Mouse (Mus musculus) hindbrain, postnatal 0 days (tissue): ENCODE data around the gene Gnas. TPM values are rescaled to one million over a fixed set of nuclear protein-coding genes. Genes with fewer than 3 reads are reported as not detected.
"Not testable (repeated sequence)": the region's sequence is repeated elsewhere in the genome, so short reads cannot be mapped to it uniquely, and the experiment has no call there.

Source experiments
- ATAC-seq: fragments of 200-750 bp; cut with Nextera tagmentation; 2 replicates; pipeline ENCODE4 v1.8.0; 2017; ENCODE audit warnings: mild to moderate bottlenecking, moderate TSS enrichment, moderate library complexity
- DNase-seq: peaks from one replicate; pipeline ENCODE4 v3.0.0-alpha.2; 2015; ENCODE audit warnings: low spot score
- H3K27ac ChIP-seq: fragments of 300-500 bp; sonication (generic); 2 replicates; pipeline ENCODE4 v1.5.1; 2014; ENCODE audit warnings: mild to moderate bottlenecking
- H3K27me3 ChIP-seq: fragments of 300-500 bp; sonication (generic); 2 replicates; pipeline ENCODE4 v1.6.1; 2014; ENCODE audit warnings: low read length, mixed read lengths; ENCODE audit not compliant: insufficient read depth
- H3K36me3 ChIP-seq: fragments of 300-500 bp; sonication (generic); 2 replicates; pipeline ENCODE4 v1.6.1; 2014; ENCODE audit warnings: low read length, mixed read lengths; ENCODE audit not compliant: insufficient read depth
- H3K4me1 ChIP-seq: fragments of 300-500 bp; sonication (generic); 2 replicates; pipeline ENCODE4 v1.6.1; 2014; ENCODE audit warnings: antibody characterized with exemption, low read length, mixed read lengths; ENCODE audit not compliant: insufficient read depth
- H3K4me2 ChIP-seq: fragments of 300-500 bp; sonication (generic); 2 replicates; pipeline ENCODE4 v1.6.1; 2014; ENCODE audit warnings: low read depth, mild to moderate bottlenecking, low read length, moderate library complexity, mixed read lengths
- H3K4me3 ChIP-seq: fragments of 300-500 bp; sonication (generic); 2 replicates; pipeline ENCODE4 v1.5.1; 2014; ENCODE audit warnings: low read length
- H3K9ac ChIP-seq: fragments of 300-500 bp; sonication (generic); replicated peaks from 2 replicates; pipeline ENCODE4 v1.6.1; 2014; ENCODE audit warnings: mild to moderate bottlenecking, low read length, moderate library complexity, mixed read lengths
- H3K9me3 ChIP-seq: fragments of 300-500 bp; sonication (generic); 2 replicates; pipeline ENCODE4 v1.6.1; 2016; ENCODE audit warnings: low read length, mixed read lengths
- CTCF ChIP-seq: IDR thresholded peaks from 2 replicates; pipeline ENCODE4 v1.5.1; 2016; ENCODE audit warnings: antibody characterized with exemption, control low read depth, low read depth
- WGBS: fragments of 180-500 bp; shearing (Covaris S2); extraction: QIAGEN DNeasy Blood & Tissue Kit; methylation state at CpG from one replicate; pipeline ENCODE4 v1.1.7; 2014; 5-methylcytosine and 5-hydroxymethylcytosine counted together
- polyA plus RNA-seq: library from polyadenylated mRNA; unstranded; fragments of >200 nt; fragmentation: Nextera tagmentation; extraction: Ambion mirVana; gene quantifications from 2 replicates; pipeline ENCODE4 v1.2.1, GENCODE M21; 2015
- total RNA-seq: library from RNA; depleted of rRNA; stranded (reverse); fragments of >200 nt; gene quantifications from 2 replicates; pipeline ENCODE4 v1.2.3, GENCODE M21; 2014

Gnas gene
- total and polyA plus RNA-seq, 2 experiments from 2014 or later: 1,738 to 1,873 TPM

- TF ChIP-seq CTCF: no peak
- ATAC-seq (no peak), DNase-seq (no peak)
- Histone ChIP-seq H3K27ac (no peak within 1 kb of the TSS), H3K36me3 (peaks cover 26% of the 10 kb centered on the region), H3K4me2 (no peak within 1 kb of the TSS), H3K4me3 (no peak within 1 kb of the TSS), H3K27me3 (no peaks in the 10 kb centered on the region), H3K4me1 (peaks cover 16% of the 10 kb centered on the region), H3K9me3 (no peaks in the 10 kb centered on the region), H3K9ac (no peak within 1 kb of the TSS)
- 96% methylated on average over 5 of the region's 5 CpGs for WGBS
Observed at GRCm38 (mm10) chr2:174346612-174346998, 62.5 kb downstream of the Gnas start, which contains the start of gene Gm20721. Gene Gm20721 (minus strand): TSS chr2:174346712.

GRCm38 (mm10) chr2:174346999-174347668, 63.0 kb downstream of the Gnas start:
- H3K4me3 ChIP-seq, H3K27me3 ChIP-seq, H3K4me2 ChIP-seq, H3K27ac ChIP-seq, H3K9ac ChIP-seq, ATAC-seq, H3K9me3 ChIP-seq, DNase-seq: not testable (repeated sequence)
- 98% methylated on average over 2 of the region's 2 CpGs for WGBS
- Histone ChIP-seq H3K4me1 (peaks cover 16% of the 10 kb centered on the region), H3K36me3 (peaks cover 26% of the 10 kb centered on the region)

- Histone ChIP-seq H3K27me3 (no peaks in the 10 kb centered on the region), H3K27ac (no peak overlapping the region), H3K4me2 (no peak overlapping the region), H3K4me3 (no peak overlapping the region), H3K9me3 (peaks cover 2% of the 10 kb centered on the region; the same call in 1 of the 2 replicates), H3K9ac (no peak overlapping the region), H3K4me1 (no peaks in the 10 kb centered on the region), H3K36me3 (no peaks in the 10 kb centered on the region)
- DNase-seq: no peak
- WGBS: 91% methylated on average over 4 of the region's 4 CpGs
- TF ChIP-seq CTCF: no peak
- ATAC-seq: no peak
Observed at GRCm38 (mm10) chr2:174358516-174358915, 74.4 kb downstream of the Gnas start.

- Histone ChIP-seq H3K4me1 (no peaks in the 10 kb centered on the region), H3K4me3 (no peak overlapping the region), H3K9me3 (no peaks in the 10 kb centered on the region), H3K9ac (no peak overlapping the region), H3K27me3 (no peaks in the 10 kb centered on the region), H3K27ac (no peak overlapping the region), H3K4me2 (no peak overlapping the region), H3K36me3 (no peaks in the 10 kb centered on the region)
- ATAC-seq (no peak), DNase-seq (no peak)
- 79% methylated on average over 4 of the region's 4 CpGs for WGBS
- no peak for TF ChIP-seq CTCF
Observed at GRCm38 (mm10) chr2:174359656-174360055, 75.5 kb downstream of the Gnas start.

- Histone ChIP-seq H3K36me3 (no peaks in the 10 kb centered on the region), H3K4me1 (no peaks in the 10 kb centered on the region), H3K4me2 (no peak overlapping the region), H3K27me3 (no peaks in the 10 kb centered on the region), H3K4me3 (no peak overlapping the region), H3K9me3 (no peaks in the 10 kb centered on the region), H3K9ac (no peak overlapping the region), H3K27ac (no peak overlapping the region)
- no peak for DNase-seq
- 84% methylated on average over 10 of the region's 10 CpGs for WGBS
- ATAC-seq: no peak
- no peak for TF ChIP-seq CTCF
Observed at GRCm38 (mm10) chr2:174366571-174366970, 82.5 kb downstream of the Gnas start.

- Histone ChIP-seq H3K36me3 (no peaks in the 10 kb centered on the region), H3K9ac (no peak overlapping the region), H3K27me3 (no peaks in the 10 kb centered on the region), H3K27ac (no peak overlapping the region), H3K4me3 (no peak overlapping the region), H3K4me2 (no peak overlapping the region), H3K4me1 (no peaks in the 10 kb centered on the region), H3K9me3 (no peaks in the 10 kb centered on the region)
- no peak for TF ChIP-seq CTCF
- DNase-seq (no peak), ATAC-seq (no peak)
- 92% methylated on average over 9 of the region's 9 CpGs for WGBS
Observed at GRCm38 (mm10) chr2:174381021-174381420, 96.9 kb downstream of the Gnas start.

- no peak for ATAC-seq
- Histone ChIP-seq H3K27ac (no peak overlapping the region), H3K27me3 (no peaks in the 10 kb centered on the region), H3K9me3 (peaks cover 7% of the 10 kb centered on the region; the same call in 1 of the 2 replicates), H3K36me3 (no peaks in the 10 kb centered on the region), H3K4me3 (no peak overlapping the region), H3K4me1 (no peaks in the 10 kb centered on the region), H3K9ac (no peak overlapping the region), H3K4me2 (no peak overlapping the region)
- WGBS: 92% methylated on average over 3 of the region's 3 CpGs
- no peak for DNase-seq
- no peak for TF ChIP-seq CTCF
Observed at GRCm38 (mm10) chr2:174391936-174392335, 107.8 kb downstream of the Gnas start.
